Mouse (Mus musculus): ENCODE results near the gene Zfand2b. TPM values are rescaled to one million over a fixed set of nuclear protein-coding genes. Genes with fewer than 3 reads are reported as not detected.

Zfand2b gene
- total RNA-seq (2021): 10 to 100 TPM; 23.6 to 24.1 TPM

- intact Hi-C loops (cut with DNase I): loop anchor here (2.0 kb wide), 1 partner anchor 26 kb away; the partner anchor contains the start of genes Cnppd1 and Retreg2
- peak; percentile 93 to 97 for DNase-seq (ENCODE audit: low spot score in 2 of 2)
Measured at GRCm38 (mm10) chr1:75168472-75169464, at the start of gene Zfand2b. Gene Zfand2b (plus strand): TSS chr1:75168646.

GRCm38 (mm10) chr1:75122211-75122610 is 46.2 kb upstream of the Zfand2b start:
- intact Hi-C loops (cut with DNase I): no loop called here
- no peak for DNase-seq (ENCODE audit: low spot score in 2 of 2)

- peak; percentile 90 to 91 for DNase-seq (ENCODE audit: low spot score in 2 of 2)
- intact Hi-C loops (cut with DNase I): no loop called here
Measured at GRCm38 (mm10) chr1:75124346-75125321, 43.8 kb upstream of the Zfand2b start, which contains the start of gene Nhej1. Gene Nhej1 (minus strand): TSS chr1:75125200.

- intact Hi-C loops (cut with DNase I): no loop called here
- DNase-seq (ENCODE audit: low spot score in 2 of 2): no peak
Measured at GRCm38 (mm10) chr1:75125418-75125817, 43.0 kb upstream of the Zfand2b start.

- DNase-seq (ENCODE audit: low spot score in 2 of 2): peak in 1 of 2 experiments; percentile 68
- intact Hi-C loops (cut with DNase I): no loop called here
Measured at GRCm38 (mm10) chr1:75128641-75129040, 39.8 kb upstream of the Zfand2b start.

- intact Hi-C loops (cut with DNase I): no loop called here
- DNase-seq (ENCODE audit: low spot score in 2 of 2): peak in 1 of 2 experiments; percentile 48
Measured at GRCm38 (mm10) chr1:75133421-75134207, 34.8 kb upstream of the Zfand2b start, which contains the start of gene Slc23a3. Gene Slc23a3 (minus strand): TSS chr1:75133890.

GRCm38 (mm10) chr1:75136293-75136692 is 32.2 kb upstream of the Zfand2b start:
- DNase-seq (ENCODE audit: low spot score in 2 of 2): no peak
- intact Hi-C loops (cut with DNase I): no loop called here

GRCm38 (mm10) chr1:75136730-75137129 is 31.7 kb upstream of the Zfand2b start:
- intact Hi-C loops (cut with DNase I): no loop called here
- DNase-seq (ENCODE audit: low spot score in 2 of 2): no peak

- intact Hi-C loops (cut with DNase I): no loop called here
- DNase-seq (ENCODE audit: low spot score in 2 of 2): no peak
Measured at GRCm38 (mm10) chr1:75138448-75138847, 30.0 kb upstream of the Zfand2b start.

- no peak for DNase-seq (ENCODE audit: low spot score in 2 of 2)
- intact Hi-C loops (cut with DNase I): no loop called here
Measured at GRCm38 (mm10) chr1:75140601-75141190, 27.8 kb upstream of the Zfand2b start.

- intact Hi-C loops (cut with DNase I): loop anchor here (2.0 kb wide), 1 partner anchor 27 kb away; the partner anchor contains the start of gene Zfand2b
Measured at GRCm38 (mm10) chr1:75141486-75142190, 26.8 kb upstream of the Zfand2b start.

GRCm38 (mm10) chr1:75142301-75143261 is 25.9 kb upstream of the Zfand2b start, which contains the start of the genes Cnppd1 and Retreg2:
Gene Cnppd1 (minus strand): TSS chr1:75142711.
Gene Retreg2 (plus strand): TSS chr1:75142778.
- intact Hi-C loops (cut with DNase I): loop anchor here (2.0 kb wide), 1 partner anchor 26 kb away; the partner anchor contains the start of gene Zfand2b
- peak; percentile 96 to 97 for DNase-seq (ENCODE audit: low spot score in 2 of 2)

More at GRCm38 (mm10) chr1:75141486-75142190, 26.8 kb upstream of the Zfand2b start:
- DNase-seq (ENCODE audit: low spot score in 2 of 2): peak; percentile 61 to 64

- no peak for DNase-seq (ENCODE audit: low spot score in 2 of 2)
- intact Hi-C loops (cut with DNase I): no loop called here
Measured at GRCm38 (mm10) chr1:75145589-75145988, 22.9 kb upstream of the Zfand2b start.

GRCm38 (mm10) chr1:75147411-75148135 is 20.9 kb upstream of the Zfand2b start:
- intact Hi-C loops (cut with DNase I): no loop called here
- no peak for DNase-seq (ENCODE audit: low spot score in 2 of 2)

- no peak for DNase-seq (ENCODE audit: low spot score in 2 of 2)
- intact Hi-C loops (cut with DNase I): no loop called here
Measured at GRCm38 (mm10) chr1:75148727-75149126, 19.7 kb upstream of the Zfand2b start.

- DNase-seq (ENCODE audit: low spot score in 2 of 2): no peak
- intact Hi-C loops (cut with DNase I): no loop called here
Measured at GRCm38 (mm10) chr1:75155837-75156236, 12.6 kb upstream of the Zfand2b start.

Data from left cerebral cortex, postnatal 25 days (tissue).